Mouse (Mus musculus) left cerebral cortex, postnatal 4 days (tissue): ENCODE data around the gene Spata21. TPM values are rescaled to one million over a fixed set of nuclear protein-coding genes. Genes with fewer than 3 reads are reported as not detected.

Experiments used
- DNase-seq: peaks from one replicate; pipeline ENCODE4 v3.0.0-alpha.2; 2022
- intact Hi-C: fragments of 180-260 bp; cut with DNase I; formaldehyde crosslinking; loops from one replicate; pipeline ENCODE4 v1.15.1; 2025
- total RNA-seq, 2 experiments: library from RNA; stranded (reverse); gene quantifications; 2 replicates each; pipeline ENCODE4 v1.2.3; 2021

Gene Spata21
- total RNA-seq, 2 experiments from 2014 or later, result 0.40 TPM; not detected in 1

DNA sequence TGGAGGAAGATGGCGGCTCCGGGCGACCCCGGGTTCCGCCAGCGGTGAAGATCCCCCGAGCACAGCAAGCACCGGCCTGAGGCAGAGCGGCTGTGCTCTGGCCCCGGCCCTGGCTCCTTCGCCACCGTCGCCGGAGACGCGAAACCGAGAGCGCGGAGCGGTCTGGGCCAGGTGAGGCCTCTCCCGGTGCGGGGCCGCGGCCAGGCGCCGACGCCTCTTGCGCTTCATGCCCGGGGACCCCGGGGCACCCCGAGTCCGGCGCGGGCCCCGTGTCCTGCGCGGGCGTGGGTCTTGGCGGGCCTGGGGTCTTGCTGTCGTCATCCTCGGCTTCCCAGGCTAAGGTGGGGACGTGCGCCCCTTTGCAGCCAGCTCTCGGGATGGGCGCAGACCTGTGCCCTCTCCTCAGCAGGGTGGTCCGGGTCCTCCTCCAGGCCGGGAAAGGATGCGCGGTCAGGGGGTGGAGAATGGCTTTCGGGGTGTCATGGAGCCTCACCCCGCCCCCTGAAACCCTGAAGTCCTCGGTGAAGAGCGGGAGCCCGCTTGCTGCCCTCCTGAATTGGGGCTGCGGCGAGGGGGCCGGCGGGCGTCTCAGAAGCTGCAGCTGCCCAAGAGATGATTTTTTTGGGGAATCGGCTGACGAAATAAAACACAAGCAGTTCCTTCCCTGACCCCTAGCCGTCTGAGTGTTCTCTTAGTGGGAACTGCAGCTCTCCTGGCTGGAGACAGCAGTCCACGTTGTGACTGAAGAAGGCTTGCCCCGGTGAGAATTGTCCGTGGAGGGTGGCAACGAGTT is 60.1 kb downstream of the Spata21 start:
- intact Hi-C loops, result loop anchor here (10.0 kb wide), 1 partner anchor 67 kb away; the partner anchor contains the start of gene Rsg1
- DNase-seq, result peak; percentile 46

DNA sequence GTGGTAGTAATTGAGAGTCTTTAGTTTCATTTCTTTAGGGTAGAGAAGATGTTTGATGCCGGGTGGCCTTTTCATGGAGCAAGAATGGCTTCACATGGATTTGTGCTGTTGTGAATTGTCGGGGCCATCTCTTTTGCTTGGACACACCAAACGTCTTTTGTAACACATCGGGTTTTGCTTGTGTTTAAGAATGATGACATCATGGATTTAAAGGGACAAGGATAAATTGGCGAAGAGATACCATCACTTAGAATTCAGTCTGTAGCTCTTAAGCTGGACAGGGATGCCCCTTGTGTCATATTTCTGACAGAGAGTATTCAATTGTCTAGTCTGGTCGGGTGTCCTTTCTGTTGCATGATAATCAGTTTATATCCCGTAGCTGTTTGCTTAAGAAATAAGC is 61.0 kb downstream of the Spata21 start:
- no peak for DNase-seq
- intact Hi-C loops, result loop anchor here (10.0 kb wide), 1 partner anchor 66 kb away; the partner anchor contains the start of gene Rsg1

DNA sequence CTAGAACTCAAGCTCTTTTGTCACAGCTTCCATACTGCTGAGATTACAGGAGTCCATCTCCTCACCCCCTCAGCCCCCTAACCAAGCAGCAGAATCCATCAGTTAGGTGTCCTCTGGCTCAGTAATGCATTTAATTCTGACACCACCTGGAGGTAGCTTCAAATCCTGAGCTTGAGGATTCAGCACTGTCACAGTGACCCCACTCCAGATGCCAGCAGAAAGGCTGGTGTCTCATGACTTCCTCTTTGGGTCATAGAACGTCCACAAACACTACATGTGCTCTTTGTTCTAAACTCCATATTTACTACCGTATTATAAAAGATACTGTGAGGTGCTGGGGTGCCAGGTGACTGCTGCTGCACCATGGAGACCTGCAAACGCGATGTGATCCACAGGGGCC is 69.4 kb downstream of the Spata21 start:
- no peak for DNase-seq
- intact Hi-C loops, result no loop called here

GRCm38 (mm10) chr4:141158609-141159008 is 70.5 kb downstream of the Spata21 start:
- DNase-seq, result no peak
- intact Hi-C loops, result no loop called here

DNA sequence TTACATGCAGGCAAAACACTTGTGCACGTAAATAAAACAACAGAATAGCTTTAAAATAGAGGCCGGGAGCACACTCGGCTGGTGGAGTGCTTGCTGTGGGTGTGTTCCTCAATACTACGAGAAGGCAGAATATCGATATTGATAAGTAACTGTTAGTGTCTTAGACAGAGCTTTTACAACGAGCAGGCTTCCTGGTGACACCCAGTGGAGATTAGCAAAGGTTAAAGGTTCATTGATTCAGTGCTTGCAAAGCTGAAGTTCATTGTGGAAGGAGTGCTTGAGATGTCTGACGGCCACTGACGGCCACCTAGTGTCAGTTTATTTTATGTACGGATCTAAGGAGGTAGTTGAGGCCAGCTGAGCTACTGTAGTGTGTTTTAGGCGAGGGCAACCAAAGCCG is 71.0 kb downstream of the Spata21 start:
- DNase-seq, result no peak
- intact Hi-C loops, result no loop called here

DNA sequence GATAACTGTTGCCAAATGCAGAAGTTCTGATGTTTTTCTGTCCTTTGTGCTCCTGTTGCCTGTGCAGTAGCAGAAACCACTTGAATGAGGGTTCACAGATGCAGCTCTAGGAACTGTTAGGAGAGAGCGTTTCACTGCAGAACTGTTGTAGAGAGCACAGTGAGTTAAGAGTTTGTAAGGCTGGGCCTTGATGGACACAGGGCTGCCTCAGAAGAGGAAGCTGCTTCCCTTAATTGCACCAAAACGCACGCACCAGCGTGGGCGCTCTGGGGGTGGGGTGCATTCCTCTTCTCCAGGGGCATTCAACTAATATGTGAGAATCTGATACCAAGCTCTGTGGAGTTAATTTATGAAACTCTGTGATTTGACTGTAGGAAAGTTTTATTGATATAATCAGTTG is 71.5 kb downstream of the Spata21 start:
- DNase-seq, result no peak
- intact Hi-C loops, result no loop called here

DNA sequence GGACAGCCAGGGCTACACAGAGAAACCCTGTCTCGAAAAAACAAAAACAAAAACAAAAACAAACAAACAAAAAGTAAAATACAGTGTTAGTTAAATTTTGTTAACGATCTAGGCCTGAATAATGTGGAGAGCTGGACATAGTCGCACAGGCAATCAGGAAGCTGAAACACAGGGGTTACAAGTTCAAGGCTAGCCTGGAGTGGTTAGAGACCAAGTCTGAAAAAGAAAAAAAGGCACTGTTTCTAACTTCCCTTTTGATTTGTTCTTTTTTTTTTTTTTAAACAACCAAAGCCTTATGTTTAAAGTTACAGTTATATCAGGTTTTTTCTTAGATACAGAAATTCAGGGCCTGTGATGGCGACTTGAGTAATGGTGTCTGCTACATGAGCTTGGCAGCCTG is 72.1 kb downstream of the Spata21 start:
- DNase-seq, result no peak
- intact Hi-C loops, result no loop called here

- intact Hi-C loops, result no loop called here
- DNase-seq, result no peak
Measured at GRCm38 (mm10) chr4:141161699-141162208, 73.6 kb downstream of the Spata21 start.

Other genes starting within 250 kb of the Spata21 start
- gene Padi1, start 242.6 kb upstream of the Spata21 start, total RNA-seq, result under 1 TPM in 1 of 2 experiments, not detected in 1; 0.08 TPM
- gene Padi2, start 182.0 kb upstream of the Spata21 start, total RNA-seq, result 1 to 10 TPM; 1.2 TPM
- gene Sdhb, start 127.1 kb upstream of the Spata21 start, total RNA-seq, result 100 to 1,000 TPM; 174 to 177 TPM
- gene Atp13a2, start 101.5 kb upstream of the Spata21 start, total RNA-seq, result 100 to 1,000 TPM; 237 to 241 TPM
- gene Mfap2, start 77.9 kb upstream of the Spata21 start, total RNA-seq, result 10 to 100 TPM; 37.0 to 39.0 TPM
- gene Crocc, start 27.8 kb upstream of the Spata21 start, total RNA-seq, result 10 to 100 TPM; 36.7 to 37.2 TPM
- 10 to 100 TPM; 36.6 to 41.4 TPM for gene Necap2, start 10.0 kb upstream of the Spata21 start, total RNA-seq
- gene Szrd1, start 51.4 kb downstream of the Spata21 start, total RNA-seq, result 10 to 100 TPM; 54.5 to 56.8 TPM
- gene Fbxo42, start 59.6 kb downstream of the Spata21 start, total RNA-seq, result 10 to 100 TPM; 30.4 to 31.4 TPM
- gene Rsg1, start 125.6 kb downstream of the Spata21 start, total RNA-seq, result 1 to 10 TPM; 4.3 to 5.1 TPM
- gene Arhgef19, start 151.2 kb downstream of the Spata21 start, total RNA-seq, result 1 to 10 TPM; 1.8 to 2.4 TPM
- 1 to 10 TPM; 1.6 TPM for gene Epha2, start 212.9 kb downstream of the Spata21 start, total RNA-seq